Mouse (Mus musculus) E14TG2a.4 (cell line): ENCODE data around the gene Gm11733.
A peak's percentile ranks its signal among the peaks of the same experiment; 100 is the strongest.
"Not testable (repeated sequence)": the region's sequence is repeated elsewhere in the genome, so short reads cannot be mapped to it uniquely, and the experiment has no call there.

Source experiments
- H3K27me3 ChIP-seq: 2 replicates; pipeline ENCODE4 v1.6.1; 2014; ENCODE audit warnings: low read length, control low read depth; ENCODE audit not compliant: insufficient read depth
- H3K36me3 ChIP-seq: 2 replicates; pipeline ENCODE4 v1.6.1; 2014; ENCODE audit warnings: low read length, control low read depth; ENCODE audit not compliant: insufficient read depth
- H3K4me1 ChIP-seq: replicated peaks from 2 replicates; pipeline ENCODE4 v1.6.1; 2014; ENCODE audit warnings: low read depth, low read length, control low read depth
- H3K4me3 ChIP-seq: replicated peaks from 2 replicates; pipeline ENCODE4 v1.5.1; 2014; ENCODE audit warnings: mild to moderate bottlenecking, low read length
- H3K9me3 ChIP-seq: 2 replicates; pipeline ENCODE4 v1.6.1; 2014; ENCODE audit warnings: low read length, control low read depth
- CTCF ChIP-seq: conservative IDR thresholded peaks from 2 replicates; pipeline ENCODE4 v1.5.1; 2014; ENCODE audit warnings: low read length
- NANOG ChIP-seq: IDR thresholded peaks from 2 replicates; pipeline ENCODE4 v1.6.1; 2014; ENCODE audit warnings: borderline replicate concordance, low read length, mixed read lengths
- POU5F1 ChIP-seq: IDR thresholded peaks from 2 replicates; pipeline ENCODE4 v1.6.1; 2014; ENCODE audit warnings: low read length, borderline replicate concordance

Gm11733 gene

DNA sequence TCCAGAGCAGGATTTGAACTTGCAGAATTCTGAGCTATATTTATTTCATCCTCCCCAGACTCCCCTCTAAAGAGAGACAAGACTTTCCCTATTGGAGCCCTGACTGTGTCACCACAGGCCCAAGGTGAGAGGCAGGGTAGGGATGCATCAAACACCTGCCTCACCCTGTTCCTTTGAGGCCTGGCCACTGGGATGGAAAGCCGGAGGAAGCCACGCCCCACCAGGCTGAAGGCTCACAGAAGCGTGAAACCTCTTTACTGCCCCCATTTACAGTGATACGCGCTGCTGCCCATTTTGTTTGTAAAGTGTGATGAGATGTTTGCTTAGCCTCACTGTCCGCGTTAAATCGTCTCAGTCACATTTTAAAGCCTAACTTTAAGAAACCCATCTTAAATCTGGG is 25.0 kb upstream of the Gm11733 start:
- Histone ChIP-seq H3K4me1 (peaks cover 70% of the 10 kb centered on the region), H3K9me3 (peaks cover 9% of the 10 kb centered on the region; the same call in 1 of the 2 replicates), H3K36me3 (no peaks in the 10 kb centered on the region), H3K27me3 (peaks cover 41% of the 10 kb centered on the region), H3K4me3 (peak overlapping the region; percentile 43)
- no peak for TF ChIP-seq CTCF
- TF ChIP-seq POU5F1 = no peak
- no peak for TF ChIP-seq NANOG

DNA sequence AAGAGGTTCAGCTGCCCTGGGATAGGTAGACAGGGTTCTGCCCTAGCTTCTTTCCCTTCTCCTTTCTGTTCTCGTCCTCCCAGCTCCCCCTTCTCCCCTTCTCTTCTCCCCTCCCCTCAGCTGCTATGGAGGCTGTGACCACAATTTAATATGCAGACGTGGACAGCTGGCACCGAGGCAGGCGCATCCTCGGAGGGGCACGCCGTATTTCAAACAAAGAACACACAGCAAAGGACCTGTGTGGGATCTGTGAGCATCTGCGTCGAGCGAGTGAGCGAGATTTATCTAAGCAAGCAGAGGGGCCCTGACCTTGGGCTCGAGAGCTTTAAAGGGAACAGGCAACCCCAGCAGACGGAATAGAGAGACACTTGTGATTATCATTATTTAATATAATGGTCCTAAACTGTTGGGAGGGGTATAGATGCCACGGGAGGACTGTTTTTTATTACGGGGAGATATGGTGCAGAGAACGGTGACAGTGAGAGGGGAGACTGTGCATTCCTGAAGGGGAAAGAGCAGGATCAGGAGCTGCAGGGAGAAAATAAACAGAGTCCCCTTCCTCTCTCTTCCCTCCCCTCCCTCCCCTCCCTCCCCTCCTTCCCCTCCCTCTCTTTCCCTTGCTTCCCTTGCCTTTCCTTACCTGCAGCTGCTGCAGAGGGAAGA is 21.8 kb upstream of the Gm11733 start:
- Histone ChIP-seq H3K4me1 (peaks cover 68% of the 10 kb centered on the region), H3K9me3 (peaks cover 9% of the 10 kb centered on the region; the same call in 1 of the 2 replicates), H3K27me3 (peaks cover 58% of the 10 kb centered on the region), H3K36me3 (no peaks in the 10 kb centered on the region), H3K4me3 (no peak overlapping the region)
- TF ChIP-seq NANOG (no peak), POU5F1 (no peak), CTCF (no peak)

DNA sequence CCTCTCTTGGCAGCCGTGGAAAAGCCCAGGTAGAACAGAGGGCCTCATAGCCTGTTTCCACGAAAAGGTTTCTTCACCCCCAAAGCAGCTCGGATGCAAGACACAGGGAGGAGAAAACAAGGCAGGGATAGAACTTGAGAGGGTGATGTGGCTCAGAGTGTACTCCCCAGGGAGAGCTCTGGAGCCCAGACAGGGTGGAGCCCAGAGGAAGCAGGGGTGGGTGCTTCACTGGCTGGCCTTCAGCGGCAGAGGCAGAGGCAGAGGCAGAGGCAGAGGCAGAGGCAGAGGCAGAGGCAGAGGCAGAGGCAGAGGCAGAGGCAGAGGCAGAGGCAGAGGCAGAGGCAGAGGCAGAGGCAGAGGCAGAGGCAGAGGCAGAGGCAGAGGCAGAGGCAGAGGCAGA is 20.8 kb upstream of the Gm11733 start:
- not testable (repeated sequence) for H3K4me3 ChIP-seq

DNA sequence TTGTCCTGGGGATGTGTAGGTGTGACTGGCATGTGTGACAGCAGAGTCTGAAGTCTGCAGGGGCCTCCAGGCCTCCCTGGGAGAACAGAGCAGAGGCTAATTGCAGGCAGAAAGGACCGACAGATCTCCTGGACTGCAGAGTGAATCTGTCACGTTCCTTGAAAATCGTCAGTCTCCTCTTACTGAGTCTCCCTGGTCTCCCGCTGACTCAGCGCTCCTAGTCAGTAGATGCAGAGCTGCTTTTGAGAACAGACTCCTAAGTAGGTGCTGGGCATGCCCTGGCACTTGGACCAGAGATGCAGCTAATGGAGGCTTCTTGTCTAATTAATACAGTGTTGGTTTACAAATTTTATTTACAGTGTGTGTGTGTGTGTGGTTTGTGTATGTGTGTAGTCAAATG is 17.9 kb upstream of the Gm11733 start:
- Histone ChIP-seq H3K4me1 (peaks cover 79% of the 10 kb centered on the region), H3K36me3 (no peaks in the 10 kb centered on the region), H3K4me3 (no peak overlapping the region), H3K27me3 (peaks cover 40% of the 10 kb centered on the region), H3K9me3 (peaks cover 9% of the 10 kb centered on the region; the same call in 1 of the 2 replicates)
- TF ChIP-seq POU5F1 (no peak), CTCF (no peak), NANOG (no peak)

More for the DNA sequence above, 20.8 kb upstream of the Gm11733 start:
- Histone ChIP-seq H3K4me1 (peaks cover 71% of the 10 kb centered on the region), H3K27me3 (peaks cover 55% of the 10 kb centered on the region)
- not testable (repeated sequence) for H3K36me3 ChIP-seq, H3K9me3 ChIP-seq

DNA sequence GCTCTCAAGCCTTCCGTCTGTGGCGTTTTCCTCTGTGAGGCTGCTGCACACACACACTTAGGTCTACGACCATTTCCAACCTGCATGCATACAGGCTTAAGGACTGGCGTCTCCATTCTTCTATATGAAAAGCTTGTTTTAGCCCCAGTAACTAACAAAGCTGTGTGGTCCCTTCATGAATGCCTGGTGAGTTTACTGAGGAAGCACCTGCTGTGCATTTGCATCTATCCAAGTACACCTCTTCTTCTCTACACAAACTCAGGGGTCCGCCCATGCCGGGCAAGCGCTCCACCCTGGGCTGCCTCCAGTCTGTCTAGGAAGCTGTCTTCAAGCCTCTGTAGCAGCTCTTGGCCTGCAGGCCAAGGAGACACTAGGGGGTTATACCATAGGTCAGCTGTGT is 17.3 kb upstream of the Gm11733 start:
- H3K4me1 ChIP-seq = peaks cover 85% of the 10 kb centered on the region
- peak overlapping the region; percentile 35; the same call in 1 of the 2 replicates for H3K4me3 ChIP-seq
- H3K36me3 ChIP-seq = no peaks in the 10 kb centered on the region
- TF ChIP-seq POU5F1 (no peak), NANOG (peak; percentile 69)
- H3K9me3 ChIP-seq = peaks cover 9% of the 10 kb centered on the region; the same call in 1 of the 2 replicates
- peaks cover 34% of the 10 kb centered on the region for H3K27me3 ChIP-seq

DNA sequence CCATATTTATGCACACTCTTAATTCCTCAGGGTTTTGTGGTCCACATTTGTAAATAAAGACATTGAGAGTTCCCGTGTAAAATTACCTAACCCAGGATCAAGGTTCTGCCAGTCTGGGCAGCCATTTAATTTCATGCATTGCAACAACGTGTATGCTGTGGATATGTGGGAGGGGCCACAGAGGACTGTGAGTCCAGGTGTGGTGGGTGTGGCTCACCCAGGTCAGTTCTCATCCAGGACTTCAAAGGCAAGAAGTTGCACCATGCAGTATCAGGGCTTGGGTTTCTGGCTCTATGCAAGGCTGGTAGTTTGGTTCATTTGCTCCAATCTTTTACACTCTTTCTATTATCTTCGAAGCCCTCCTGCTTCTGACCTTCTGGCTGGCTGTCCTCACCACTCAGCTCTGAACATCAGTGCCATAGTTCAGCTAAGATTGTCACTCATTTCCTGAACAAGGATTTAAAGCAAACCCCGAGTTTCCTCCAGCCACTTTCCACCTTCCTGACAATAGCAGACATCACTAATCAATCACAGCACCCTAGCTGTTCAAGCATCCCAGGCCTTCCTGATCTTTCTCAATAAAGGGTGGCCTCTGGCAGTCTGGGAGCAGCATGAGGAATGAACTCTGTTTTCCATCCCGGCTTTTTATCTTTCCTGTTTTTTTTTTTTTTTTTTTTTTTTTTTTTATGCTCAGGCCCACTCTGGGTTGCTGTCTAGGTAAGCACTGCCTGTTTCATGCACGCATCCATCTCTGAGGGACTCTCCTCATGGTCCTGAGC is 15.4 kb upstream of the Gm11733 start:
- Histone ChIP-seq H3K36me3 (no peaks in the 10 kb centered on the region), H3K4me1 (peaks cover 88% of the 10 kb centered on the region), H3K9me3 (peaks cover 2% of the 10 kb centered on the region; the same call in 1 of the 2 replicates), H3K27me3 (peaks cover 20% of the 10 kb centered on the region), H3K4me3 (peak overlapping the region; percentile 41)
- TF ChIP-seq POU5F1 (no peak), CTCF (no peak), NANOG (no peak)

DNA sequence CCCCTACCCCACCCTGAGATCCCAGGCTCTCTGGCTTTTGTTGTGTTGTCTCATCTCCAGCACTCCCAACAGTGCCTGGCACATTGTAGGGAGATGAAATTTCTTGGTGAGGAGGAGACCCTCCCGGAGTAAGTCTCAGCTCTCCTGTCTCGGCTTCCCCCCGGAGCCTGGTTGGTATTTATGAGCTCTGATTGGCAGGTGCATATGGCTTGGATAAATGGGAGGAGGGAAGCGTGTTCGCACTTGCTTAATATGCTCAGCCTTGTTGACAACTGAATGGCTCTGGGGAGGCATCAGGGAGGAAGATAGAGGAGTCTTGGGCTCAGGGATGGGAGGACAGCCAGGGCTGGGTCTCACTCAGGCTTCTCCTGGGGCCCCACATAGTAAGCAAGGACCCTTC is 14.4 kb upstream of the Gm11733 start:
- peaks cover 97% of the 10 kb centered on the region for H3K4me1 ChIP-seq
- TF ChIP-seq POU5F1 = no peak
- TF ChIP-seq NANOG = no peak
- TF ChIP-seq CTCF = no peak
- H3K4me3 ChIP-seq = peak overlapping the region; percentile 35
- H3K9me3 ChIP-seq = no peaks in the 10 kb centered on the region
- peaks cover 13% of the 10 kb centered on the region for H3K27me3 ChIP-seq
- no peaks in the 10 kb centered on the region for H3K36me3 ChIP-seq

DNA sequence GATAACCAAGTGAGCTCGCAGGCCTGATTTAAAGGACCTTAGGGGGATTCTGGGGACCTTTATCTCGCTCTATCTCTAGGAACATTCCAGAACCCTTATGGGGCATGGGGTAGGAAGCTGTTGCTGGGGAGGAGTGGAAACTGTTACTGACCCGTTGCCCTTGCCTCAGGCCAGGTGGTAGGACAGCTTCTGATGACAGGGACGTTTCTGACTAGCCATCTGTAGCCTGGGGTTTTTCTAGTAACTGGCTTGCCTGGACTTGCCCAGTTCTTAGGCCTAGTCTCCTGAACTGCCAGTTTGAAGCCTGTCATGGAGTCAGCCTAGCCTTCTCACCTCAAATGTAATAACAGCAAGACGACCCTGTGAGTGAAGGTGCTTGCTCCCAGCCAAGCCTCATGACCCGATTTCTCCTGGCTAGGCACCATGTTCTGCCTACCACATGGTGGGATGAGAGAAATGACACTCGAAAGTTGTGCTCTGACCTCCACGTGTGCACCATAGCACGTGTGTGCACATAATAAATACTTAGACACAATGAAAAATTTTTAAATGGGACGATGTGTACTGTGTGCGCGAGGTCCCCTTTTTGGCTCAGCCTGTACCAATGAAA is 13.5 kb upstream of the Gm11733 start:
- no peaks in the 10 kb centered on the region for H3K36me3 ChIP-seq
- peak overlapping the region; percentile 35; the same call in 1 of the 2 replicates for H3K4me3 ChIP-seq
- no peaks in the 10 kb centered on the region for H3K9me3 ChIP-seq
- H3K27me3 ChIP-seq = peaks cover 3% of the 10 kb centered on the region
- TF ChIP-seq NANOG (no peak), POU5F1 (no peak), CTCF (no peak)
- peaks cover 98% of the 10 kb centered on the region for H3K4me1 ChIP-seq
